Mouse (Mus musculus) ovary, postnatal 36 days (tissue): ENCODE results near the gene Slc38a6.

Experiments used
- DNase-seq: peaks from one replicate; pipeline ENCODE4 v3.0.0; 2022; ENCODE audit warnings: low spot score, mixed read lengths

The Slc38a6 gene

DNA sequence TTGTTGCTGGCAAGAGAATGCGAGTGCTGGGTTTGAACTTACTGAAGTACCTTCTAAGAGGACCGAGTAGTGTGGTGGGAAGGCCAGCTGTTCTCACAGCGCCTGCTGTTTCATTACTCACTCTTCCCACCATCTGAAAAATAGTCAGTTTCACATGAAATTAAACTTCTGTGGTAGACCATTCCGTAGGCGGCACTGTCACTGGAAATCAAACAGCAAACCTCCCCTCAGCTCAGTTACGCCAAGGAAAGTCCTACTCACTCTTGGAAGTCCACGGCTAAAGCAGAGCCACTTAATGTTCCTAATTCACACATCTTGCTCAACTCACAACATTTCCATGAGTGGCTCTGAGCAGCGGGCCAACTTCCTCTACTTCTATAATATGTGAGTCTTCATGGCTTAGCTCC lies 37.6 kb downstream of the Slc38a6 start:
- DNase-seq, result no peak

DNA sequence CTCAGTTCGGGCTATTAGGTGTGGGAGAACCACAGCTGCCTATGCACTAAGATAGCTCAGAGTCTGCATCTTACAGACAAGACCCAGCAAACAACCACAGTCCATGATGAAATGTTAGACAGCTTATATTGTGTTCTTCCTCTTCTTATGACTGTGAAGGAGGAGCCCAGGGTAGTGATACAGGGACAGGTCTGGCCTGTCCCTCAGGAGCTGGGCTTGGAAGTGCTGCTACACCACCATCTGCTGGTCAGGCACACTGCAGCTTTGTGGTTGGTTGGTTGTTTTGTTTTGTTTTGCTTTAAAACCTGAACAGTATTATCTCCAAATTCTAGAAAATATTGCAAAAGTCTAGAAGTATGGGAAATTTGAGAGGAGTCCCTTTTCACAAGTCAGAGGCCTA lies 38.2 kb downstream of the Slc38a6 start:
- peak; percentile 21 for DNase-seq

DNA sequence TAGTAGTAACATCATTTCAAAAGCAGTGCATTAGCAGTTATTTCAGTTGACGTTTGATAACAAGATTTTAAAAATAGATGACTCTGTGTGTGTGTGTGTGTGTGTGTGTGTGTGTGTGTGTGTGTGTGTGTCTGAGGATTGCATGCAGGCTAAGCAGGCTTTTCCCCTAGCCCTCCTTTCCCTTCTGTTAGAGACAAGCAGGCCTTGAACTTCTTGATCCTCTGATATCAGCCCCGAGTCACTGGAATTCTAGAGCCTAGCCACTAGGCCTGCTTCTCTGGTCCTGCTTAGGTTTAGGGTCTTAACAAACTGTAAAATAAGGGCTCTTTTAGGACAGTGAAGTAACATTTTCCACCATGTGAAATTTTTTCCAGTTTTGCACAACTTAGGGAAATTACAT lies 38.6 kb downstream of the Slc38a6 start:
- DNase-seq, result no peak

DNA sequence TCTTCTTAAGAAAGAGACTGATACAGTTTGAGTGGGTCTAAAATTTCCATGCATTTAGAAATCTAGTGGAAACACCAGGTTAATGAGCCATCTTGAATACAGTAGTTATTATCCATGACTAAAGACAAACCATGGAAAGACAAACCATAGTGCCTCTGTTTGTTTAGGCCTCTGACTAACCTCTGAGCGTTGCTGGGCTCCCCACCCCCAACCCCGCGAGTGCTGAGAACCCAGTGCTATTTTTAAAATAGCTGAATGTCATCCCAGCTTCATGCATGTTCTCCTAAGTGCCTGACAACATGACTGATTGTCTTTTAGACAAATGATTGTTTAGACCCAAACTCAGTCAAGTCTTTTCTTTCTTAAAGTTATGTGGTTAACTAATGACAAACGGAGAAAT lies 39.0 kb downstream of the Slc38a6 start:
- no peak for DNase-seq

DNA sequence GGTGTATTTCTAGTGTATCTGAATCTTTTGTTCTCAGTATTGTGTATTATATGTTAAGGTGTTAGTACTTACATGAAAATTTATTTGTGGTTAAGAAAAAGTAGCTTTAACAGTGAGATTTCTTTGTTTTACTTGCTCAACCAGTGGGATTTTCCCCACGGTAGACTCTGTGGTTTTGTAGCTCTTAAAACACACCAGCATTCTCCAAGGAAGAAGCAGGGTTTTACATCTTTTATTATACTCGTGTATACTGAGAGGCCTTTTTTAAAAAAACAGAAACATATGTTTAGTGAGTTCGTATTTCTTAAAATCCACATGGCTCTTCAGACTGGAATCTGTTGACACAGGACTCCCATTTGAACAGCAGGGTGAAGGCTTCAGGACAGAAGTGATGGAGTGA lies 40.8 kb downstream of the Slc38a6 start:
- DNase-seq, result no peak

DNA sequence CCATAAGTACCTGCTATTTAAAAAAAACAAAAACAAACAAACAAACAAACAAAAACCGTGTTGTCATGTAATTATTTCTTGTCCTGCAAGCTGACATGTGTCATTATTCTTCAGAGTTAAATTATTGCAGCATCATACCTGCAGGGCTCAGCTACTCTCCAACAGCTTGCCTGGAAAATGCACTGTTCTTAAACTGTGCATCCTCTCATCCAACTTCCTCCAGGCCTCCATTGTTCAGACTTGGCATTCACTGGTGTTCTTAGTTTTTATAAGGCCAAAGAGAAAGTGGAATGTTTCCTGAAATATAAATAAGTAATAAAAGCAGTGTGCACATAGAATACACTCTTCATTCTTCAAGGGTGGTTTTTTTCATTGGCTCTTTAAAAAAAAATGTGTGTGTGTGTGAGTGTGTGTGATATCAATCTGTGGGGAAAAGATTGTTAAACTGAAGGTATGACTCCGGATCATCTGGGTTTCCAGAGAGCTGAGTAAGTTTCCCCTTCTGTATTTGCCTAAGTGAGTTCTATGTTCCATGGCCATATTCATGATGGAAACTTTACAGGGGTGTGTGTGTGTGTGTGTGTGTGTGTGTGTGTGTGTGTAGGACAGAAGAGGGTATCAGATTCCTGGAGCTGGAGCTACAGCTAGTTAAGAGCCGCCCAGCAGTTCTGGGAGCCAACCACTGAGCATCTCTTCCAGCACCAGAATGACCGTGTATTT lies 42.0 kb downstream of the Slc38a6 start:
- DNase-seq, result no peak

DNA sequence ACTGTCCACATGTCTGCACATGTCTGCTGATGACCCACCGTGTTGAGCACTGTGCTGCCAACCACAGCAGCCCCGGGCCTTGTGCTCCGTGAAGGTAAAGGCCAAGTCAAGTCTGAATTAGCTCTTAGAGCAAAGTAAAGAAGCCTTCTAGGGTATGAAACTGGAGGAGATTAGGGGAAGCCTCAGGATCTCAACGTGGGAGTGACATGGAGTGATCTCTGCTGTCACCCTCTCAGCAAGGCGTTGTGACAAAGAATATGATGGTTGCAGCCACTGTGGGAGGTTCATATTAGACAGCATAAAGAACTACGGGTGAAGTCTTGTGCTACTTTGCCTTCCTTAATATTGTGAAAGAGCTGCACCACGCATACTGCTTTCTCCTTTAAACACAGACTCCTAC lies 43.7 kb downstream of the Slc38a6 start:
- no peak for DNase-seq

DNA sequence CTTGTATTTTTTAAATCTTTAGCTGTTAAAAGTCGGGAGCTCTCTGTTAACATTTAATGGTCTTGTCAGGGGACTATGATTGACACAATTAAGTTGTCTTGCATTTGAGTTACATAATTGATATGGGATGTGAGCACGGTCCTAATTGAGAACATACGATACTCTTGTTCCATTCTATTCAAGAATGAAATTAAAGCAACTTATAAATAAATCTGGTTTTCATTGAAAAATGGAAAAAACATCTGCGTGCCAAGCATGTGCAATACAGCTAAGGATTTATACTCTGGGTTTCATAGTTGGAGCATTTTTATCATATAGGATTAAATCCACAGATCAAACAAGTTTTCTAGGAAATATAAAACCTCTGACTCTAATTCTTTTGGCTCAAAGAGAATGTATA lies 46.1 kb downstream of the Slc38a6 start:
- no peak for DNase-seq

DNA sequence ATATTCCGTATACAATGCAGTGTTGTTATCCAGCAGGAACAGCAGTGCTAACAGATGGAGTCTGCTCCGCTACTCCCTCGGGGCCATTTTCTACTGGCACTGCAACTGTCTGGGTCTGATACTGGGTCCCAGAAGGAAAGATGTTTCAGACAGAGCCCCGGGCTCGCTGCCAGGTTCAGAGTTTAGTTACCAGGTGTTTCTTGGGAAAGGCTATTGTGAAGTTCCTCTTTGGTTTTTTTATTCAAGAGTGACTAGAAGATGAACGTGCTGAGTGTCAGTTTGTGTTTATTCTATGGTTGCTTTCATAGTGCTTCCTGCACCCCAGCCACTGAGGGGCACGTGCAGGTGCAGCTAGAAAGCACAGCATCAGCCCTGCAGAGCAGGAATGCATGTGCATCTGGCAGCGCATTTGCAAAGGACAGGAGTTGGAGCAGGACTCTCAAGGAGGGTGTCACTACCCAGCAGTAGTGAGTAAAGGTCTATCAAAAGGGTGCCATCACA lies 47.5 kb downstream of the Slc38a6 start:
- no peak for DNase-seq

DNA sequence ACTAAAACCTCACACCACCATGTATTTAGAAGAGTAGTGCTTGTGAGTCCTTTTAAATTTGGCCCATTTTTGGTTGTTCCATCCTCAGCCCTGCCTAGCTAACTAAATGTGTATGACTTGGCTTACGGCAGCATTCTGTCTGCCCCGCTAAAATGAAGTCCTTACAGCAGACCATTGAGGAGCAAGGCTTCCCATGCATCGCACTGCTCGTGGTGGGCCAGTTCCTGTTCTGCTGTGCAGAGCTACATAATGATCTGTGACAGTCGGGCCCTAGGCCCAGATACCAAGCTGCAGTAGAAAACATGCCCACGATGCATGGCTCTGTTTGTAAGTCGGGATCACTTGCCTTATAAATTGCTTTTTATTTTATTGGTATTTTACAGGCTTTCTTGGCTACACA lies 50.5 kb downstream of the Slc38a6 start:
- DNase-seq, result no peak

DNA sequence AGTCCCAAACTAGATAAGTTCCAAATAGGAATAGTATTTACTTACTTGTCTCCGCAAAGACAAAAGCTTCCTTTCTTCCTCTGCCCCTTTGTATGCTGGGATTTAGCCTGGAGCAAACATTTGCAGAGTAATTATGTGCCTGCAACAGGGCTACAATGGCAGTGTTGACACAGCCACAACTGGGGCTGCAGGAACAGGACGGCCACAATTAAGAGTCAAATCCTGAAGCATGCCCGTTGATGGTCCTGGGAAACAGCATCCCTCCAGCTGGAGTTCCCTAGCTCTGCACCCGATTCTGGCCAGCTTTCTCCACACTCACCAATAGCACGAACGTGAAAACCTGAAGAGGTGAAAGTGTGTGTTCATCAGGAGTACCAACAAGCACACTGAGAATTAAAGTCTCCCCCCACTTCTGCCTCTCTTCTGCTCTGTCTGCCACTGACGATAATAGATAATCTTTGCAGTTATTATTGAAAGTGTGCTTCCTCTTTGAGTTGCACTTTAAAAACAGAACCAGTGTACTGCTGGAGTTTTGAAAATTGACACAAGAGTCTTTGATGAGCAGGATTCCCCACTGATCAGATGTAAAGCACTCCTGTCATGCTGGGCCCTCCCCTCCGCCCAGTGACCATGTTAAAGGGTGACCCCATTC lies 54.2 kb downstream of the Slc38a6 start:
- no peak for DNase-seq

DNA sequence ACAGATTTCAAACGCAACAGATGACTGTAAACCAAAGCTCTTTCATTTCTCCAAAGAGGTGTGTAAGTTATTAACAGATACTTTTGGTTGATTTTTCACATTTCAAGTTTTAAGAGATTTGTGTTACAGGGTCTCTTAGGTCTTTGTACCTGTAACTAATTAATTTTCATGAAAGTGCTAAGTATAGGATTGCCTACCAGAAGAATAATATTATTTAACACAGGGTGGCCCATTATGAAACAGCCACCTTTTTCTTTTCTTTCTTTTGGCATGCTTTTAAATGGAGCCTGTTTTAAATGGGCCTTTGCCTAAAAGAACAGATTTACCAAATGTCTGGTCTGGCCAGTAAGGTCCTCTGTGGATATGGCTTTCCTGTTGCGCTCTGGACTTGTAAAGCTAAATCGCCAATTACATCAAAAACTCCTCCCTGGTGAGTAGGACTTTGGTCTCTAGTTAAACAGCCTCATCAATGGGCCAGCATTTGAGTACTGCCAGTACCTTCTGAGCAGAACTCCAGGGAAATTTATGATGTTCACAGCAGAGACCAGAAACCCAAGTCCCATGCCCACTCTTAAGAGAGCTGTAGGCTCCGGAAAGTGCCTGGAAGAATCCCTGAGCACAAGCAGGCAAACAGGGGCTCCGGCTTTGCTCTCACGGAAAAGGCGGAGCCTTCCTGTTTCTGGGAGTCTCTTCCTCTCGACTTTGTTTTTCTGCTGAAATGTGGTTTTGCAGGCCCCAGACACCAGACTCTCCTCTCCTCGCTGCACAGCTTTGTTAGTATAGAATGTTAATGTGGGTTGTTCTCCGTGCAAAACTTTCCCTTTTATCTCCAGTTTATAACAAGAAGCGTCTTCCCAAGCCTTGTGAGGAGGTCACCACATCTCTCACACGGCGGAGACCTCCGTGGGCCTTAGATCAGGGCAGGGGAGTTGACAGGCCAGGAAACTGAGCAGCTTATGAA lies 55.4 kb downstream of the Slc38a6 start:
- DNase-seq, result no peak

DNA sequence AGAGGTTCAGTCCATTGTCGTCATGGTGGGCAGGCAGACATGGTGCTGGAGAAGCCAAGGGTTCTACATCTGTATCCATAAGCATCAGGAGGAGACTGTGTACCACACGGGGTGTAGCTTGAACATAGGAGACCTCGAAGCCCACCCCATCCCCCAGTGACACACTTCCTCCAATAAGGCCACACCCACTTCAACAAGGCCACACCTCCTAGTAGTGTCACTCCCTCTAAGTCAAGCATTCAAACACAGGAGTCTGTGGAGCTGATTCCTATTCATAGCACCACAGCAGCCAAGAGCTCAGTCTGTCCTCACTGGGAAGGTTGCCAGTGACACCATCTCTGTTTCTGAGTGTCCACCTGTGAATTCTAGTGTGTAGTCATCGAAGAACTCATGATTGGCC lies 57.7 kb downstream of the Slc38a6 start:
- DNase-seq, result no peak

DNA sequence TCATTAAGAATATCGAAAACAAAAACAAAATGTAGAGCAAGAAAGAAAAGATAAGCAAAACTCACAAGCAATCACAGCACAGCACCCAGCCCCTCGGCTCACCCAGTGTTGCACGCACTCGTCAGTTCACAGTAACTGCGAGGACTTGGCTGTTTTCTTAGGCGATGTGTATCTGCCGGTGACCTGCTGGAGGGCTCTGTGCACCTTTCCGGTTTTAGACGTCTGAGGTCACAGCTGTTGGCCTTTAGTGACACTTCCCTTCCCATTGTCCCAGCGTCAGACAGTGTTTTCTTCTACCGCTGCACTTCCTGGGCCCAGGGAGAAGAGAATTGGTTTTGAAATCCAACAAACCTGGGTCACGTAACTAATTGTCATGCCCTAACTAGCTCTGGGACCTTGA lies 58.6 kb downstream of the Slc38a6 start:
- no peak for DNase-seq

DNA sequence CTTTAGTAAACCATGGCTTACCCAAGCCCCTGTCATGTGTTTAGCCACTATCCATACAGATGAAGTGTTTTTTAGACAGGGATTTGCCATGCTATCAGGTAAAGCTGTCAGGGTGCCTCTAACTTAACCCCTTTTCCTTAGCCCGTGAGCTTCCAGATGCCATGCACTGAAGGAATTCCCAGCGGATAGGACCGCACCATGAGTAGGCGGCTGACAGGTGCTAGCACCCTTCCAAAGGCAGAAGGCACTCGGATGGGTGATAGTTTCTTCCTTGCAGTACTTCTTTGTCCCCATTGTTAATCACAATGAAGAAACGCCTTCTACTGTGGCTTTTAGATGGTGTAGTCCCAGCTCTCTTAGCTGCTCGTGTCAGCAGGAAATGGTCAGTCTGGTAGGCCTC lies 60.6 kb downstream of the Slc38a6 start:
- no peak for DNase-seq

DNA sequence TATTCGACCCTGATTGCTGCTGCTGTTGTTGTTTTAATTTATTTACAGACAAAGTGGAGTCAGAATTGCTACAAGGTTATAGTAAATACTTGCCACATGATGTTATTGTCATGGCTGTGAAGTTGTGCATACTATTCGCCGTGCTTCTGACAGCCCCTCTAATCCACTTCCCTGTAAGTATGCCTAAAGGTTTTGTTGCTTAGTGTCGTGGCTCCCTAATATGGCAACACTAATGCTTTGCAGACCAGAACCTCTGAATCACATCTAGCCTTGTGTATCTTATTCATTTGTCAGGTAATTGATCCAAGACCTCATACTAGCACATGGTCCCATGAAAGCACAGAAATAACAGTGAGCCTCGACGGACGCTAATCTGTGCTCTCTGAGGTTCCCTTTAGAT lies 63.9 kb downstream of the Slc38a6 start:
- DNase-seq, result no peak

DNA sequence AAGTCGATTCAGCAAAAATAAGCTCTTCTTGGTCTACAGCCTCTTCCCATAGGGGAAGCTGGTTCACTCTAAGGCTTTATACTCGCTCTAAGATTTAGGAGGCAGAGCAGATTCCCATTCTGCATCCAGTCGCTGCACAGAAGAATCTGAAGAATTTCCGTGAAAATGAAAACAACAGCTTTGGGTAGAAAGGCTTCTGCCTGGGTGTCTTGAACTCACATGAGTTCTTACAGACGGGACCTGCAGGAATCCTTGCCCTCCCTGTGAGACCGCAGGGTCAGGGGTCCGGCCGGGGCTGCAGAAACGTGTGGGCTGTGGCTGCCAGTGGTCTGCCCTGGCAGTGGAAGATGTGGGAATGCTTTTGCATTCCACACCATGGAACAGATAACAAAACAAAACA lies 64.4 kb downstream of the Slc38a6 start:
- peak; percentile 30 for DNase-seq

DNA sequence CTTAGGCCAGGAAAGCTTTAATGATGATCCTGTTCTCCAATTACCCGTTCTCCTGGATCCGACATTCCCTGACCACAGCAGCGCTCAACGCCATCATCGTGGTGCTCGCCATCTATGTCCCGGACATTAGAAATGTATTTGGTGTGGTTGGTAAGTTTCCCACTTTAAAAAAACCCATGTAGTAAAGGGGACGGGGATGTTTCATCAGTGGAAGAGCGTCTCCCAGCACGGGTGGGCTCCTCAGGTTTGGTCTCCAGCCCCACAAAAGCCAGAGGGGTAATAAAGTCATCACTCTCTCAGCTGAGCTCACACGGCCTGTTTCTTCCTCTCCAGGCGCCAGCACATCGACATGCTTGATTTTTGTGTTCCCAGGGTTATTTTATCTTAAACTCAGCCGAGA lies 65.2 kb downstream of the Slc38a6 start:
- DNase-seq, result no peak

DNA sequence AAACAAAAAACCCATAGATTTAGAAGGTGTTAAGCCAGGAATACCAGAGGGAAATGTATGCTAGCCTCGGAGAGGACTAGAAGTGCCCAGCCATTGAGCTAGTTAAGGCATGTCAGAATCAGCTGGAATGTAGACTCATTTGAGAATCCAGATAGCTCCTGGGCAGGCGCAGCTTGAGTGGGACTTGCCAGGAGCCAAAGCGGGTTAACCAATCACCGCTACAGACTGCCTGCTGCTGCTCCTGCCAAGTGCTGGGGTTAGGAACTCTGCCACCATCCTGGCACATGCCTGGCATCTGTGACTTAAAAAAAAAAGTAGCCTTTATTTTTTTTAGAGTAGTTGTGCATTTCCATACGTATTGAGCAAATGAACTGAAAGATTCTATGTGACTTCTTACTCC lies 66.8 kb downstream of the Slc38a6 start:
- DNase-seq, result peak; percentile 28

DNA sequence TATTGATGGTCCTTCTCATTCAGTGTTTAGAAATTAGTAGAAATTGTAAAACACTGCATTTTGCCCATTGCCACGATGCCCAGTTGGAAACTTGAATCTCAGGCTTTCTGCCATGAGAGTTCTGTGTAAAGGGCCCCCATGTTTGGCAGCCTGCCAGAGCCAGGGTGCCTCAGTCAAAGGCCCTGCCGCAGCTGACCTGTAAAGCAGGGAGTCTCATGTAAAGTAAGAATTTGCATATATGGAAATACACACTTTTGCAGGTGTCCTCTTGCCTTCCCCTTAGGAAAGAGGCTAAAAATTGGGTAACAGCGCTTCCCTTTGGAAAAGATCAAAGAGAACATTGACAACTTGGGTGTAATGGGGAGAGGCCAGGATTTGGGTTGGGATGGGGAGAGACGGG lies 67.9 kb downstream of the Slc38a6 start:
- no peak for DNase-seq

DNA sequence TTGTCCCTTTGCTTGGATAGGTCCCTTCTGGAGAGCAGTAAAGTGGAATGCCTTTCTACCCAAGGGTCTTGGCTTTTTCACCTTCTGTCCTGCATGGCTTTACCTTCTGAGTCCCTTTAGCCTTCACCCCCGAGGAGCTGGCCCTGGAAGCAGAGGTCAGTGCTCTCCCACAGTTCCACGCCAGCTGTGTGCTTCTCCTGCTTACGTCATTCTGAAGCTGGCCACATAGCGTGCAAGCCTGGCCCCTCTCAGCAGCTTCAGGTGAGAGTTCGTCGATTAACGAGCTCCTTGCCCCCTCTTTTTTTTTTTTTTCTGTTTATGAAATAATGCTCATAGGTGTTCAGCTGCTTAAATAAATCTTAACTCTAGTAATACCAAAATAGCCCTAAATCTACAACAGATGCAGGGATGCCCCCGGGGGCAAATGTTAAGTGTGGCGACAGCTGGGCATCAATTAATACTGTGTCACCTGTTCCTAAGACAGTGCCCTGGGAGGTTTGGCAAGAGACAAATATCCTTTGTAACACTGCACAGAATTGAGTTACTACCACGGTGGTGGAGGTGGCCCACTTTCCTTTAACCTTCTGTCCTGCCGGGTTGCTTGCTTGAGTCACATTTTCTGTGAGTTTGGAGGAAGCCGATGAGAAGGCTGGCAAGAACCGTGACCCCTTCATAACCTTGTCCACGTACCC lies 68.7 kb downstream of the Slc38a6 start:
- no peak for DNase-seq

DNA sequence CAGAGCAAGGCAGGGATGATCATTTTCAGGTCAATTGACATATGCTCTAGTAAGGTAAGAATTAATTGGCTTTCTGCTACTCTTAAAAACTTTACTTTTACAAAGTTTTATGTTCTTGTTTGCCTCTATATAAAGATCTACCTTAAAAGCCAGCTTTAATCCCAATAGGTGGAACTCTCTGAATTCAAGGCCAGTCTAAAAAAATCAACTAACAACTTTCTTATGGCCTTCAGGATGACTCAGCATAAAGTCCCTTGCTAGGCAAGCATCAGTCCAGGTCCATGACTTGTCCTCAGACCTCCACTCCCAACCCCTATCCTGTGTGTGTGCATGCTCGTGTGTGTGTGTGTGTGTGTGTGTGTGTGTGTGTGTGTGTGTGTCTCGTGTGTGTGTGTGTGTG lies 70.1 kb downstream of the Slc38a6 start:
- DNase-seq, result no peak
